9 mouse cellular contexts compared by ENCODE assay signal in the genomic region with DNA sequence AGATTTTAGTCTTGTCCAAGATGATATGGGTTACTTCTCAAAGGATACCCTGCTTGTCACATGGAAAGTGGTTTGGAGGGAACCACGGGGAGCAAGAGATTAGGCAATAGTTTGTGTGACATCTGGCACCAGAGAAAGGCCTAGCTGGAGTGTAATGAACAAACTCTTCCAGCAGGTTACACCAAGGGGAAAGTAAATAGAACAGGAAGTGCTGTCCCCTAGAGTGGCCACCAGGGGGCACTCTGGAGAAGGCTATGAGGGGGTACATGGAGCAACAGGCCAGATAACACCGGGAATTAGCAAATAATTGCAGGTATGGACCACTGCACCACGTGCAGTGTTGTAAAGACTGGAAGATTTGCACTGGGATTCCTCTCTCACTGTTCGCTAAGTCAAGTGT. TPM values are rescaled to one million over a fixed set of nuclear protein-coding genes. Genes with fewer than 3 reads are reported as not detected.
DNase-seq lines count a peak whose midpoint lies in the region; ATAC-seq and TF ChIP-seq lines count a peak whose summit lies in the region.
"Had no signal": no experiment of that assay in that cellular context is flagged by ENCODE, and none has a peak within 500 bp of the region (broad histone marks: within the 10 kb centered on the region; RNA-seq: fewer than 3 reads in every experiment).

No protein-coding gene starts in this region.

- intact Hi-C loops in heart, postnatal 10 days (cut with DNase I), result no loop called here

- no peaks in the 10 kb centered on the region for H3K27me3 ChIP-seq in midbrain, postnatal 0 days (ENCODE audit: insufficient read depth, low read length)
- H3K27me3 ChIP-seq in midbrain, embryonic 11.5 days (ENCODE audit: control insufficient read depth, insufficient read depth, low read length), result no peaks in the 10 kb centered on the region
- no peaks in the 10 kb centered on the region for H3K27me3 ChIP-seq in lung, embryonic 14.5 days (ENCODE audit: insufficient read depth, low read length)
- H3K27me3 ChIP-seq: neural tube, embryonic 13.5 days had no signal

- H3K4me2 ChIP-seq in midbrain, postnatal 0 days (ENCODE audit: low read depth, low read length, poor library complexity, severe bottlenecking), result no peak overlapping the region
- H3K4me2 ChIP-seq in midbrain, embryonic 11.5 days, result no peak overlapping the region
- H3K4me2 ChIP-seq in lung, embryonic 14.5 days, result no peak overlapping the region
- H3K4me2 ChIP-seq: neural tube, embryonic 13.5 days had no signal

- no peak overlapping the region for H3K27ac ChIP-seq in midbrain, postnatal 0 days (ENCODE audit: low read depth, low read length)
- no peak overlapping the region for H3K27ac ChIP-seq in midbrain, embryonic 11.5 days (ENCODE audit: low read depth, low read length)
- no peak overlapping the region for H3K27ac ChIP-seq in lung, embryonic 14.5 days (ENCODE audit: low read depth)

- no peak overlapping the region for H3K4me3 ChIP-seq in midbrain, postnatal 0 days (ENCODE audit: low read depth, low read length)
- no peak overlapping the region for H3K4me3 ChIP-seq in midbrain, embryonic 11.5 days (ENCODE audit: low read depth, low read length)
- no peak overlapping the region for H3K4me3 ChIP-seq in lung, embryonic 14.5 days (ENCODE audit: low read depth, low read length)
- H3K4me3 ChIP-seq: neural tube, embryonic 13.5 days had no signal

- no peak for DNase-seq in midbrain, postnatal 0 days (ENCODE audit: low spot score)
- DNase-seq in midbrain, embryonic 11.5 days (ENCODE audit: low spot score, missing footprints), result no peak
- DNase-seq in T-cell, adult 2 months (ENCODE audit: low spot score), result peak; percentile 39
- DNase-seq in cerebellum, adult 18-20 months, result peak; percentile 69 to 72
- DNase-seq in heart, postnatal 10 days, result peak; percentile 42 to 73
- DNase-seq in lung, embryonic 14.5 days, result peak; percentile 64
- peak; percentile 78 for DNase-seq in testis, postnatal 14 days (ENCODE audit: low spot score)
- no peak for DNase-seq in right cerebral cortex, postnatal 36 days (ENCODE audit: low spot score in 2 of 2)

- peak; percentile 66 for TF ChIP-seq CTCF in midbrain, postnatal 0 days (IDR thresholded peaks at IDR 0.05)
- TF ChIP-seq CTCF in lung, embryonic 14.5 days (IDR thresholded peaks at IDR 0.05; ENCODE audit: low read depth), result peak; percentile 71

- ATAC-seq in midbrain, postnatal 0 days (ENCODE audit: low FRiP score), result no peak
- no peak for ATAC-seq in midbrain, embryonic 11.5 days (ENCODE audit: low FRiP score)
- peak; percentile 17; the same call in 1 of the 2 replicates for ATAC-seq in lung, embryonic 14.5 days (ENCODE audit: insufficient read depth)

- 68% methylated on average over 4 of the region's 4 CpGs for WGBS in midbrain, postnatal 0 days
- 60% methylated on average over 4 of the region's 4 CpGs for WGBS in midbrain, embryonic 11.5 days
- 50% methylated on average over 4 of the region's 4 CpGs for WGBS in lung, embryonic 14.5 days

- H3K9ac ChIP-seq in midbrain, postnatal 0 days (replicated peaks; ENCODE audit: low read length, poor library complexity, severe bottlenecking), result no peak overlapping the region
- H3K9ac ChIP-seq in midbrain, embryonic 11.5 days (ENCODE audit: low read length), result no peak overlapping the region
- no peak overlapping the region for H3K9ac ChIP-seq in lung, embryonic 14.5 days
- H3K9ac ChIP-seq: neural tube, embryonic 13.5 days had no signal

- H3K4me1 ChIP-seq in midbrain, postnatal 0 days (ENCODE audit: insufficient read depth, low read length), result no peaks in the 10 kb centered on the region
- no peaks in the 10 kb centered on the region for H3K4me1 ChIP-seq in midbrain, embryonic 11.5 days (ENCODE audit: control insufficient read depth, insufficient read depth, low read length)
- no peaks in the 10 kb centered on the region for H3K4me1 ChIP-seq in lung, embryonic 14.5 days (ENCODE audit: insufficient read depth)

- no peaks in the 10 kb centered on the region for H3K9me3 ChIP-seq in midbrain, postnatal 0 days (ENCODE audit: low read length)
- no peaks in the 10 kb centered on the region for H3K9me3 ChIP-seq in midbrain, embryonic 11.5 days (ENCODE audit: control insufficient read depth, low read length)
- no peaks in the 10 kb centered on the region for H3K9me3 ChIP-seq in lung, embryonic 14.5 days (ENCODE audit: low read depth, low read length)
- H3K9me3 ChIP-seq: neural tube, embryonic 13.5 days had no signal

- H3K36me3 ChIP-seq in midbrain, postnatal 0 days (ENCODE audit: insufficient read depth, low read length), result no peaks in the 10 kb centered on the region
- H3K36me3 ChIP-seq in midbrain, embryonic 11.5 days (ENCODE audit: control insufficient read depth, insufficient read depth, low read length), result no peaks in the 10 kb centered on the region
- no peaks in the 10 kb centered on the region for H3K36me3 ChIP-seq in lung, embryonic 14.5 days (ENCODE audit: insufficient read depth)
- H3K36me3 ChIP-seq: neural tube, embryonic 13.5 days had no signal

RNA-seq across cellular contexts. Expression of gene Paqr9, which starts 19.0 kb away (rescaled TPM):
- 29.5 and 32.3 TPM in 2 replicates for total RNA-seq in midbrain, postnatal 0 days (2014; rRNA removed)
- 6.1 and 6.5 TPM in 2 replicates for polyA plus RNA-seq in midbrain, postnatal 0 days (2015; fragmentation: Nextera tagmentation; extraction: Ambion mirVana)
- 0.33 and 0.36 TPM in 2 replicates for polyA plus RNA-seq in midbrain, embryonic 11.5 days (2014; fragmentation: Nextera tagmentation; extraction: Ambion mirVana)
- 10 to 100 TPM; 45.9 to 56.3 TPM for total RNA-seq in heart, postnatal 10 days (2021)
- 0.07 TPM in 1 of 2 replicates, not detected in the other for polyA plus RNA-seq in lung, embryonic 14.5 days (2014; fragmentation: Nextera tagmentation; extraction: Ambion mirVana)

RNA-seq across cellular contexts. Expression of gene U2surp, which starts 28.7 kb away (rescaled TPM):
- total RNA-seq in midbrain, postnatal 0 days (2014; rRNA removed), result 37.8 and 51.2 TPM in 2 replicates
- 116 and 138 TPM in 2 replicates for polyA plus RNA-seq in midbrain, postnatal 0 days (2015; fragmentation: Nextera tagmentation; extraction: Ambion mirVana)
- polyA plus RNA-seq in midbrain, embryonic 11.5 days (2014; fragmentation: Nextera tagmentation; extraction: Ambion mirVana), result 157 and 169 TPM in 2 replicates
- total RNA-seq in heart, postnatal 10 days (2021), result 10 to 100 TPM; 48.9 to 50.0 TPM
- polyA plus RNA-seq in lung, embryonic 14.5 days (2014; fragmentation: Nextera tagmentation; extraction: Ambion mirVana), result 125 and 138 TPM in 2 replicates

Comparison
In these comparisons a context has a peak if more than half of its experiments do, and no peak if none do; other contexts are left out.
1. DNase-seq: peak in T-cell, adult 2 months (single experiment), cerebellum, adult 18-20 months (2 of 2), heart, postnatal 10 days (2 of 2), lung, embryonic 14.5 days (single experiment) and testis, postnatal 14 days (single experiment); none in midbrain, postnatal 0 days (single experiment), midbrain, embryonic 11.5 days (single experiment) and right cerebral cortex, postnatal 36 days (0 of 2).